Mouse (Mus musculus) T-helper 1 cell (primary cell): ENCODE results near the gene Vangl1.
"Not testable (repeated sequence)": the region's sequence is repeated elsewhere in the genome, so short reads cannot be mapped to it uniquely, and the experiment has no call there.

Source experiments
- in situ Hi-C: fragments of 300-600 bp; cut with MboI, MseI; formaldehyde crosslinking; loops from one replicate; pipeline ENCODE4 v1.15.1; 2025; ENCODE audit warnings: high pct_unique_total_duplicates

Gene Vangl1

GRCm38 (mm10) chr3:102203781-102204721 is at the start of gene Vangl1:
Gene Vangl1 (minus strand): TSS chr3:102204693.
- in situ Hi-C loops, result no loop called here

- in situ Hi-C loops, result no loop called here
Observed at GRCm38 (mm10) chr3:102253554-102253953, 49.1 kb upstream of the Vangl1 start.

- in situ Hi-C loops, result no loop called here
Observed at GRCm38 (mm10) chr3:102252927-102253326, 48.4 kb upstream of the Vangl1 start.

GRCm38 (mm10) chr3:102250873-102251272 is 46.4 kb upstream of the Vangl1 start:
- in situ Hi-C loops, result no loop called here

GRCm38 (mm10) chr3:102249401-102249991 is 45.0 kb upstream of the Vangl1 start:
- in situ Hi-C loops, result no loop called here

GRCm38 (mm10) chr3:102244601-102245000 is 40.1 kb upstream of the Vangl1 start:
- in situ Hi-C loops, result no loop called here

- in situ Hi-C loops, result no loop called here
Observed at GRCm38 (mm10) chr3:102242854-102243253, 38.4 kb upstream of the Vangl1 start.

- in situ Hi-C loops, result no loop called here
Observed at GRCm38 (mm10) chr3:102231418-102232134, 27.1 kb upstream of the Vangl1 start.

GRCm38 (mm10) chr3:102222756-102223155 is 18.3 kb upstream of the Vangl1 start:
- in situ Hi-C loops, result no loop called here

GRCm38 (mm10) chr3:102218301-102218700 is 13.8 kb upstream of the Vangl1 start:
- in situ Hi-C loops, result no loop called here

- in situ Hi-C loops, result no loop called here
Observed at GRCm38 (mm10) chr3:102214736-102215135, 10.2 kb upstream of the Vangl1 start.

- in situ Hi-C loops, result no loop called here
Observed at GRCm38 (mm10) chr3:102214299-102214698, 9.8 kb upstream of the Vangl1 start.

- in situ Hi-C loops, result no loop called here
Observed at GRCm38 (mm10) chr3:102212896-102213295, 8.4 kb upstream of the Vangl1 start.

- in situ Hi-C loops, result no loop called here
Observed at GRCm38 (mm10) chr3:102212336-102212735, 7.8 kb upstream of the Vangl1 start.

GRCm38 (mm10) chr3:102211340-102211739 is 6.8 kb upstream of the Vangl1 start:
- in situ Hi-C loops, result no loop called here

GRCm38 (mm10) chr3:102210775-102211174 is 6.3 kb upstream of the Vangl1 start:
- in situ Hi-C loops, result no loop called here

- in situ Hi-C loops, result no loop called here
Observed at GRCm38 (mm10) chr3:102208861-102209260, 4.4 kb upstream of the Vangl1 start.

GRCm38 (mm10) chr3:102205458-102205830 is 951 bp upstream of the Vangl1 start:
- in situ Hi-C loops, result no loop called here

- in situ Hi-C loops, result not testable (repeated sequence)
Observed at GRCm38 (mm10) chr3:102204734-102205457, 403 bp upstream of the Vangl1 start.

GRCm38 (mm10) chr3:102203131-102203530 is 1.4 kb downstream of the Vangl1 start:
- in situ Hi-C loops, result no loop called here

- in situ Hi-C loops, result no loop called here
Observed at GRCm38 (mm10) chr3:102199991-102200390, 4.5 kb downstream of the Vangl1 start.

GRCm38 (mm10) chr3:102199226-102199625 is 5.3 kb downstream of the Vangl1 start:
- in situ Hi-C loops, result no loop called here
